Mouse (Mus musculus): ENCODE data around the gene Nploc4.

Gene Nploc4

DNA sequence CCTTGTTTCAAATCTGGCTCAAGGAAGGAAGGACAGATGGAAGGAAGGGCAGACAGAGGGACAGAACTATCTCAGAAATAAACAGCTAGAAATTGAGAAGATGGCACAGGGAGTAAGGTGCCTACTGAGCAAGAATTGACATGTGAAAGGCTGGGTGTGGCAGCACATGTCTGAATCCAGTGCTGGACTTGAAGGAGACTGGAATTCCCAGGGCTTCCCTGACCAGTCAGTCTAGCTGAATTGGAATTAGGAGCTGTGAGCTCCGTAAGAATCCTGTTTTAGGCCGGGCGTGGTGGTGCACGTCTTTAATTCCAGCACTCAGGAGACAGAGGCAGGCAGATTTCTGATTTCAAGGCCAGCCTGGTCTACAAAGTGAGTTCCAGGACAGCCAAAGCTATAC is 95.8 kb downstream of the Nploc4 start:
- DNase-seq (ENCODE audit: low spot score in 2 of 2): no peak

- DNase-seq (ENCODE audit: low spot score in 2 of 2): no peak
Observed at GRCm38 (mm10) chr11:120339978-120340513, 97.5 kb downstream of the Nploc4 start.

GRCm38 (mm10) chr11:120338786-120339185 is 98.7 kb downstream of the Nploc4 start:
- DNase-seq (ENCODE audit: low spot score in 2 of 2): no peak

DNA sequence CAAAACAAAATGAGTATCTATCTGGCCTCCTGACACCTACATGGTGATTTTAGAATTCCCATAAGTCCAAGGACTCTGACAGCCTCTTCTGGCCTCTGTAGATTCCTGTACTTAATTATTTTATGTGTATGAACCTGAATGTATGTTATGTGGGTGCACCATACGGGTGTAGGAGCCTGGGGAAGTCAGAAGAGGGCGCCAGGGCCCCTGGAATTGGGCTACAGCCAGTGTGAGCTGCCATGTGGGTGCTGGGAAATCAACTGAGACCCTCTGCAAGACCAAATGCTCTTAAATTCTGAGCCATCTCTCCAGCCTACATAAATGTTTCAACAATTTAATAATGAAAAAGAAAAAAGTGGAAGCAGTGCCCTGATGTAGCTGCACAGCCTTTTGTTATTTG is 100.1 kb downstream of the Nploc4 start:
- no peak for DNase-seq (ENCODE audit: low spot score in 2 of 2)

- DNase-seq (ENCODE audit: low spot score in 2 of 2): no peak
Observed at GRCm38 (mm10) chr11:120335431-120336021, 102.0 kb downstream of the Nploc4 start.

Measured in urinary bladder, adult 18-20 months (tissue).